Mouse (Mus musculus) small intestine, adult 10 weeks (tissue): ENCODE data around the gene Gm49630. TPM values are rescaled to one million over a fixed set of nuclear protein-coding genes. Genes with fewer than 3 reads are reported as not detected.

Experiments used
- polyA plus RNA-seq: library from polyadenylated mRNA; stranded (reverse); fragments of 350-450 nt; fragmentation: Illumina TruSeq; extraction: RNeasy Lipid Tissue Mini Kit (QIAGEN cat#74804); gene quantifications from one replicate; pipeline ENCODE4 v1.2.3, GENCODE M21; 2014; ENCODE audit warnings: low replicate concordance

Gm49630 gene
- polyA plus RNA-seq, result not detected

DNA sequence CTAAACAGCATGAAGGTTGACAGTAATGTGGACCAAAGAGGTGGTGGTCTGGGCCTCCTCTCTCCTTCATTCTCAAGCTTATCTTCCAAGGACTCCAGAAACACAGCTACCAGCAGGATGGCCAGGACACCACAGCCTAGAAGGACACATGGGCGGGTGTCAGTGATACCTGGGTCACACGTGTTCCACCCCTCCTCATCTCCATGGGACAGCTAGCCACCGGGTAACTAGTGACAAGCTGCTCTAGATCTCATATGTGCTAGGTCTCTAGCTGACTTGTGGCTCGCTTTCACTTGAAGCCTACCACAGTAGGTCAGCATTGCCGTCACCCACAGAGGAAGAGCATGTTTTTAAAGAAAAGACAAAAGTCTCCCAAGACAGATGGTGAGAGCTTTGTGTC lies at the start of gene Gm49630:
Gm49630 (minus strand) TSS at position 101 of the 400 bp plus-strand sequence.

GRCm38 (mm10) chr17:7385364-7385763 lies 13.6 kb upstream of the Gm49630 start, which contains the start of gene Unc93a2:
Gene Unc93a2 (minus strand): TSS chr17:7385464.

DNA sequence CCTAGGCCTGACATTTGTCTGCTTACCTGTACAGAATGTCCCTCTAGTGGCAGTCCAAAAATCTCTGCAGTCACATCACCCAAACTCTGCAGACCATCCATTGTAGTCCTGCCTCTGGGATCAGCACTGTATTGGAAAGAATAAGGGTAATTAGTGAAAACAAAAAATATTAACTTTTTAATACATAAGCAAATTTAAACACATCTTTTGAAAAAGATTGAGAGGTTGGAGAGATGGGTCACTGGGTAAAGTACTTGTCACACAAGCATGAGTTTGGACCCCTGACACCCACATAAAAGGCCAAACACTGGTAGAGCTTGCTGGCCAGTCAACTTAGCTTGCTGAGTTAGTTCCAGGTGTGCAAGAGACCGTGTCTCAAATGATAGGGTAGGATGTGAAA lies 19.2 kb downstream of the Gm49630 start, which contains the start of gene Ttll2:
Ttll2 (minus strand) TSS at position 101 of the 400 bp plus-strand sequence.

DNA sequence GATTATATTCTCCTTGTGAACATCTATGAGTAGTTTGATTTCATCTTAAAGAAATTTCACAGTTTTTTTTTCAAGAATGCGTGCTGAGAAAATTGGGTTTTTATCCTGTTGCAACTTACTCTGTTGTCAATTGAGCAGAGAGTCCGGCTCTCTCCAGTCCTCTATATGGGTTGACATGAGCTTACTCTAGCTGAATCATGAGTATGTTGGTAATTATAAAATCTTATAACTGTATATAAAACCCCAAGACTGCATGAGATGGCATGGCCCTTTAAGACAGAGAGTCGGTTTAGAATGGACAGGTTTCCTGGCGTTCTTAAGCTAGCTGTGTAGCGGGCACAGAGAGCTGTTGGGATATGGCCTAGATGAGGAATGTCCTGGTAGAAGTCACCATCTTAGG lies 47.4 kb downstream of the Gm49630 start, which contains the start of gene Tcp10a:
Tcp10a (plus strand) TSS at position 301 of the 400 bp plus-strand sequence.

Other genes with a start within 250 kb of the Gm49630 start
- 0.30 TPM for gene Rps6ka2, start 201.9 kb downstream of the Gm49630 start, polyA plus RNA-seq
- gene Tcp10a, start 47.3 kb downstream of the Gm49630 start, polyA plus RNA-seq, result not detected
- 4.1 TPM for gene Ttll2, start 19.3 kb downstream of the Gm49630 start, polyA plus RNA-seq
- 83.0 TPM for gene Unc93a2, start 13.5 kb upstream of the Gm49630 start, polyA plus RNA-seq